Mouse (Mus musculus) heart, embryonic 13.5 days (tissue): ENCODE data around the gene Grm6. TPM values are rescaled to one million over a fixed set of nuclear protein-coding genes. Genes with fewer than 3 reads are reported as not detected.

Experiments used
- ATAC-seq: fragments of 200-750 bp; cut with Nextera tagmentation; 2 replicates; pipeline ENCODE4 v1.8.0; 2017; ENCODE audit warnings: moderate TSS enrichment; ENCODE audit not compliant: insufficient number of reproducible peaks, low FRiP score, low TSS enrichment; ENCODE audit errors: extremely low read depth
- H3K27ac ChIP-seq: fragments of 300-500 bp; sonication (generic); replicated peaks from 2 replicates; pipeline ENCODE4 v1.5.1; 2015; ENCODE audit warnings: moderate library complexity, mild to moderate bottlenecking, inconsistent platforms
- H3K27me3 ChIP-seq: fragments of 300-500 bp; sonication (generic); replicated peaks from 2 replicates; pipeline ENCODE4 v1.6.1; 2015; ENCODE audit warnings: mild to moderate bottlenecking, inconsistent platforms
- H3K36me3 ChIP-seq: fragments of 300-500 bp; sonication (generic); 2 replicates; pipeline ENCODE4 v1.6.1; 2015; ENCODE audit warnings: mild to moderate bottlenecking, inconsistent platforms
- H3K4me1 ChIP-seq: fragments of 300-500 bp; sonication (generic); 2 replicates; pipeline ENCODE4 v1.6.1; 2015; ENCODE audit warnings: inconsistent platforms
- H3K4me2 ChIP-seq: fragments of 300-500 bp; sonication (generic); 2 replicates; pipeline ENCODE4 v1.6.1; 2015; ENCODE audit warnings: inconsistent platforms, mild to moderate bottlenecking, moderate library complexity
- H3K4me3 ChIP-seq: fragments of 300-500 bp; sonication (generic); 2 replicates; pipeline ENCODE4 v1.5.1; 2015; ENCODE audit warnings: moderate library complexity, mild to moderate bottlenecking, inconsistent platforms
- H3K9ac ChIP-seq: fragments of 300-500 bp; sonication (generic); 2 replicates; pipeline ENCODE4 v1.6.1; 2015; ENCODE audit warnings: inconsistent platforms, mild to moderate bottlenecking, moderate library complexity
- H3K9me3 ChIP-seq: fragments of 300-500 bp; sonication (generic); 2 replicates; pipeline ENCODE4 v1.6.1; 2016; ENCODE audit warnings: inconsistent platforms
- WGBS: fragments of 180-500 bp; shearing (Covaris S2); methylation state at CpG from one replicate; pipeline ENCODE4 v1.1.7; 2015; ENCODE audit warnings: mixed read lengths; 5-methylcytosine and 5-hydroxymethylcytosine counted together
- polyA plus RNA-seq: library from polyadenylated mRNA; unstranded; fragments of >200 nt; fragmentation: Nextera tagmentation; extraction: Ambion mirVana; gene quantifications from 2 replicates; pipeline ENCODE4 v1.2.1, GENCODE M21; 2015

Gene Grm6
- not detected in 2 replicates for polyA plus RNA-seq

DNA sequence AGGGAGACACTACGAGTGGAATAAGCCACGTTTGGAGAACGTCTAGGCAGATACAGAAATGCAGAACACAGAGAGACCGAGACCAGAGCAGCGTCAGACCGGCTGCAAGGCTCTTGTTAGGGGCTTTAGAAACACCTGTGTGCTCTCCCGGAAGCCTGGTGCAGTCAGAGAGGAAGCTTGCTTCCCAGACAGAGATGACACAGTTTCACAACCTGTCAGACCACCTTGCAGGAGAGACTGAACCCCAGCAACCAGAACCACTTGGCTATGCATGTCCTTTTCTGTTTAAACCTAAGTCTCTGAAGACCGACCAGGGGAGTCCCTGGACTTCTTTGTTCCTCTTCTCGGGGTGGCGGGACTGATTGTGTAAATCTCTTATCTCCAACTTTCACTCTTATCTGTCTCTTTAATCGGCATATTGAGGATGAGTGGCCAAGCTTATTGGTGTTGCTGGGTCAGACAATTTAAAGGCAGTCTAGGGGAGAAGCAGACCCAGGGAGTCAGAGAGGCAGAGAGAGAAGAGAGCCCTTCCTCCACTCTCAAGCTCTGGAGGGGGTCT, at the start of gene Grm6:
TSS of gene Grm6 (plus strand) at position 509 of the 559 bp plus-strand sequence.
- H3K27ac ChIP-seq = no peak within 1 kb of the TSS
- no peak for ATAC-seq
- peaks cover 75% of the 10 kb centered on the region for H3K27me3 ChIP-seq
- no peaks in the 10 kb centered on the region for H3K36me3 ChIP-seq
- peak within 1 kb of the TSS; percentile 65 for H3K9ac ChIP-seq
- H3K4me2 ChIP-seq = peak within 1 kb of the TSS; percentile 73
- H3K9me3 ChIP-seq = peaks cover 8% of the 10 kb centered on the region; the same call in 1 of the 2 replicates
- 3% methylated on average over 11 of the region's 11 CpGs for WGBS
- H3K4me3 ChIP-seq = peak within 1 kb of the TSS; percentile 52
- peaks cover 32% of the 10 kb centered on the region for H3K4me1 ChIP-seq

DNA sequence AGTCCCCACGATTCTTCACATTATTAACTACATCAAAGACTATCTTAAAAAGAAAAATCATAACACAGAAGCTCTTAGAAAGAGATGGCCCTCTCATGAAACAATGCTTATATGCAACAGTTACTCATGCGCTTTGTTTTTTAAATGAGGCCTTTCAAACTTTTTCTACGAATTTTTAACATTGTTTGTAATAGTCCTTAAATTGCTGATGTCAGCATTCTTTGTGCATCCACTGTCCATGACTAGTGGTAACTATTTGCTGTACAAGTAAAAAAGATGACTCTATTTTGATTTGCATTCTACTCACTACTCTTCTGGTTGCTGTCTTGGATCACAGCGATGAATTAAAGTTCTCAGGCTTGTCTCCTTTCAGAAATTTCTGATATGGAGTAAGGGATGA, 36.3 kb upstream of the Grm6 start:
- Histone ChIP-seq H3K36me3 (peaks cover 96% of the 10 kb centered on the region), H3K4me2 (no peak overlapping the region), H3K4me3 (no peak overlapping the region), H3K9ac (no peak overlapping the region), H3K4me1 (no peaks in the 10 kb centered on the region), H3K9me3 (peaks cover 61% of the 10 kb centered on the region), H3K27me3 (no peaks in the 10 kb centered on the region), H3K27ac (no peak overlapping the region)
- ATAC-seq = no peak
- WGBS = 94% methylated on average over 4 of the region's 4 CpGs

- WGBS = 57% methylated on average over 2 of the region's 2 CpGs
- H3K36me3 ChIP-seq = peaks cover 48% of the 10 kb centered on the region
- no peaks in the 10 kb centered on the region for H3K9me3 ChIP-seq
- H3K27ac ChIP-seq = no peak overlapping the region
- H3K4me2 ChIP-seq = peak overlapping the region; percentile 80
- ATAC-seq = no peak
- H3K4me1 ChIP-seq = peaks cover 12% of the 10 kb centered on the region
- H3K27me3 ChIP-seq = no peaks in the 10 kb centered on the region
- H3K4me3 ChIP-seq = peak overlapping the region; percentile 92
- peak overlapping the region; percentile 94; the same call in 1 of the 2 replicates for H3K9ac ChIP-seq
These were observed 24.3 kb upstream of the Grm6 start for GRCm38 (mm10) chr11:50826214-50826613.

DNA sequence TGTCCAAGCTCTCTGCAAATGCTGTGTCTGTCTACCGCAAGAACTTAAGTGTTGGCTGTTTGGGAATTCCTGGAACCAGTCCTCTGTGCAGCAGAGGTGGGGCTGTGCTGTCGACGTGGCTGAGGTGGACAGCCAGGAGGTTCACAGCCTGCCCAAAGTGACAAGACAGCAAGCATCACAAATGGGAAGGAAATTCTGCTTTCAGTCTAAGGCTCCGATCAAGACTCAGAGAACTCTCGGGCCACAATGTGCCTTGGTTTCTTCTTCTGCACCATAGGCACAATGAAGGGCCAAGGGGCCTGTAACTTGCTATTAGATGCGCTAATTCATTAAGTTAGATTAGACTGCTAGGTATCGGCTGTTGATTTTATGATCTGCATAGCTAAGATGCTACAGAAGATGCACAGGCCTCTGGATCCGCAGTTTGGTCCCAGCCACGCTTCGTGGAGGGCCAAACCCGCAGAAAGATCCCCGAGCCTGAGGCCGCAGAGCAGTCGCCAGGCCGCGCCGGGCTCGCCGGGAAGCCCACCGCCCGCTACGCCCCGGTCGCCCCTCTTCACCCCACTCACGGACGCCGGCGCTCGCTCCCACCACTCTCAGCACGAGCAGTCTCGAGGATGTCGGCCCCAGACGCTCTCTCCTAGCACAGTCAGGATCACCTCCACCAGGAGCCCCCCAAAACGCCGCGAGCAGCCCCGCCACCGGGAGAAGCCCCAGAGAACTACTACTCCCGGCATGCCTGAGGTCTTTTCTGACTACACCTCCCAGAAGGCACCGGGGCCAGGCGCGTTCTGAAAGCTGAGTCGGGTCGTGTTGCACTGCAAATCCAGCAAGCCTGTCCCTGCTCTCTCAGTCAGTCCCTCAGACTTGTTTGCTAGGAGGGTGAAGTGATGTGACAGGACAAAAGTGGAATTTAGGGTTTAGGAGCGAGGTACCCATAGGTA, 23.2 kb upstream of the Grm6 start, which contains the start of gene Zfp354c:
TSS of gene Zfp354c (minus strand) at position 715 of the 944 bp plus-strand sequence.
- peak within 1 kb of the TSS; percentile 92 for H3K4me3 ChIP-seq
- 1% methylated on average over 45 of the region's 45 CpGs for WGBS
- H3K27me3 ChIP-seq = no peaks in the 10 kb centered on the region
- peak within 1 kb of the TSS; percentile 80 for H3K4me2 ChIP-seq
- H3K36me3 ChIP-seq = peaks cover 43% of the 10 kb centered on the region
- ATAC-seq = peak; percentile 89
- H3K27ac ChIP-seq = peak within 1 kb of the TSS; percentile 53
- H3K4me1 ChIP-seq = peaks cover 12% of the 10 kb centered on the region
- H3K9ac ChIP-seq = peak within 1 kb of the TSS; percentile 94
- peaks cover 5% of the 10 kb centered on the region for H3K9me3 ChIP-seq

- H3K4me1 ChIP-seq = peaks cover 4% of the 10 kb centered on the region; the same call in 1 of the 2 replicates
- 68% methylated on average over 4 of the region's 4 CpGs for WGBS
- no peak overlapping the region for H3K9ac ChIP-seq
- peaks cover 20% of the 10 kb centered on the region for H3K36me3 ChIP-seq
- H3K27me3 ChIP-seq = no peaks in the 10 kb centered on the region
- no peak overlapping the region for H3K4me3 ChIP-seq
- peaks cover 20% of the 10 kb centered on the region for H3K9me3 ChIP-seq
- H3K27ac ChIP-seq = no peak overlapping the region
- no peak for ATAC-seq
- no peak overlapping the region for H3K4me2 ChIP-seq
These were observed 14.8 kb upstream of the Grm6 start for GRCm38 (mm10) chr11:50835727-50836126.

GRCm38 (mm10) chr11:50841023-50841735, 9.3 kb upstream of the Grm6 start, which contains the start of gene Zfp879:
TSS of gene Zfp879 (minus strand) at chr11:50841552.
- peaks cover 16% of the 10 kb centered on the region; the same call in 1 of the 2 replicates for H3K27me3 ChIP-seq
- peaks cover 12% of the 10 kb centered on the region for H3K4me1 ChIP-seq
- peak within 1 kb of the TSS; percentile 92 for H3K27ac ChIP-seq
- 13% methylated on average over 22 of the region's 22 CpGs for WGBS
- peak; percentile 85 for ATAC-seq
- peak within 1 kb of the TSS; percentile 80 for H3K4me2 ChIP-seq
- H3K4me3 ChIP-seq = peak within 1 kb of the TSS; percentile 56
- H3K9ac ChIP-seq = peak within 1 kb of the TSS; percentile 86
- H3K36me3 ChIP-seq = no peaks in the 10 kb centered on the region
- no peaks in the 10 kb centered on the region for H3K9me3 ChIP-seq

- WGBS = 78% methylated on average over 3 of the region's 3 CpGs
- Histone ChIP-seq H3K4me3 (no peak overlapping the region), H3K27ac (no peak overlapping the region), H3K27me3 (peaks cover 56% of the 10 kb centered on the region), H3K4me2 (no peak overlapping the region), H3K9me3 (peaks cover 8% of the 10 kb centered on the region; the same call in 1 of the 2 replicates), H3K4me1 (peaks cover 30% of the 10 kb centered on the region), H3K36me3 (no peaks in the 10 kb centered on the region), H3K9ac (no peak overlapping the region)
- no peak for ATAC-seq
These were observed 4.5 kb upstream of the Grm6 start for GRCm38 (mm10) chr11:50845951-50846350.

- peaks cover 32% of the 10 kb centered on the region for H3K4me1 ChIP-seq
- 70% methylated on average over 5 of the region's 5 CpGs for WGBS
These were observed 3.4 kb upstream of the Grm6 start for GRCm38 (mm10) chr11:50847047-50847446.

DNA sequence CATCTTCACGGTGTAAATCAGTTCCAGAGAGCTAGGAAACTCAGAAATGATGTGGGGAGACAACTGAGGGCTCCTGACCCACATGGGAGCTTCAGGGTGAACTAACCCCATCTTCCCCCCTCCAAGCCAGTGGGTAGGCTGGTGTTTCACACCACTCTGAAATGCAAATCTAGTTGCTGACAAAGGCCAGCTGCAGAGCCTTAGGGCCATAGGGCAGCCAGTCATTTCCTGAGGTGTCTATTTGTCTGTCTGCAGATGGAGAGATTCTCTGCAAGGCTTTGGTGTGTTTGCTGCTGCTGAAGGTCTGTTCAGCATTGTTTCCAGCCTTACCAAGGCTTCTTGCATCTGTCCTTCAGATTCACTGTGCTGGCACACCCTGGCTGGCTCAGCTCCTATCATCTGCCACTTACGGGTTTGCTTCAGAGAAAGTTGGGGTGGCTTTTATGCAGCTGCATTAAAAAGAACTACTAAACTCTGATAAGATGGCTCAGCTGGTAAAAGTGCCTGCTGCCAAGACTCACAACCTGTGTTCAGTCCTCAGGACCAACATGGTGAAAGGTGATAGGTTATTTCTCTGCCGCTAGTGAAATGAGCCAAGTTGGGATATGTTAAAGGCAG, 1.9 kb upstream of the Grm6 start:
- Histone ChIP-seq H3K9me3 (peaks cover 8% of the 10 kb centered on the region; the same call in 1 of the 2 replicates), H3K4me3 (peak overlapping the region; percentile 9; the same call in 1 of the 2 replicates), H3K27ac (no peak overlapping the region), H3K4me2 (no peak overlapping the region), H3K4me1 (peaks cover 32% of the 10 kb centered on the region), H3K9ac (no peak overlapping the region), H3K36me3 (no peaks in the 10 kb centered on the region), H3K27me3 (peaks cover 75% of the 10 kb centered on the region)
- 31% methylated on average over 3 of the region's 3 CpGs for WGBS
- ATAC-seq = no peak

More at GRCm38 (mm10) chr11:50847047-50847446, 3.4 kb upstream of the Grm6 start:
- no peak overlapping the region for H3K4me3 ChIP-seq
- H3K27me3 ChIP-seq = peaks cover 67% of the 10 kb centered on the region
- no peaks in the 10 kb centered on the region for H3K36me3 ChIP-seq
- H3K9me3 ChIP-seq = peaks cover 8% of the 10 kb centered on the region; the same call in 1 of the 2 replicates
- no peak overlapping the region for H3K4me2 ChIP-seq
- no peak for ATAC-seq
- H3K9ac ChIP-seq = no peak overlapping the region
- H3K27ac ChIP-seq = no peak overlapping the region

DNA sequence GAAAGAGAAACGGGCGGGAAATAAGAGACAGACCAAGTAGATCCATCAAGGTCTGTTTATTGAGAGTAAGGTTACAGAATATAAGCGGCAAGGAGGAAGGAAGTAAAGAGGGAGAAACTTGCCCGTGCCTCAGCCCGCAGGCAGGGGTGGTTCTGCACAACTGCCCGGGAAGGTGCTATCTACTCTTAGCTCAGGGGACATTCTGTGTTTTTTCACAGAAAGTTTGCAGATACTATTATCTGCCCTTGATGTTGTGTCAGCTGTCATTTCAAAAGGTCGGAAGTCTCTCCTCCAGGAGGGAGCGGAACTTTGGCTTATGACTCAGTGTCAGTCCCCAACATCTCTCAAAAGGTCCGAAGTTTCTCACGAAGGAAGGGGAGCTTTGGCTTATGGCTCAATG, 1.2 kb upstream of the Grm6 start:
- Histone ChIP-seq H3K4me3 (peak overlapping the region; percentile 9; the same call in 1 of the 2 replicates), H3K9ac (no peak overlapping the region), H3K36me3 (no peaks in the 10 kb centered on the region), H3K4me1 (peaks cover 32% of the 10 kb centered on the region), H3K27me3 (peaks cover 75% of the 10 kb centered on the region), H3K27ac (no peak overlapping the region), H3K9me3 (peaks cover 8% of the 10 kb centered on the region; the same call in 1 of the 2 replicates), H3K4me2 (peak overlapping the region; percentile 73)
- 5% methylated on average over 10 of the region's 10 CpGs for WGBS
- no peak for ATAC-seq
